11 mouse cellular contexts compared by ENCODE assay signal in genomic region chr11:76569436-76569835, GRCm38 (mm10). TPM values are rescaled to one million over a fixed set of nuclear protein-coding genes. Genes with fewer than 3 reads are reported as not detected.
DNase-seq lines count a peak whose midpoint lies in the region; ATAC-seq and TF ChIP-seq lines count a peak whose summit lies in the region.
"Had no signal": no experiment of that assay in that cellular context is flagged by ENCODE, and none has a peak within 500 bp of the region (broad histone marks: within the 10 kb centered on the region; RNA-seq: fewer than 3 reads in every experiment).

No protein-coding gene starts in this region.

- no peak for DNase-seq in intestine, embryonic 14.5 days (ENCODE audit: low spot score)
- DNase-seq in embryonic facial prominence, embryonic 10.5 days (ENCODE audit: low spot score): peak; percentile 14
- DNase-seq in midbrain, postnatal 0 days (ENCODE audit: low spot score): no peak
- DNase-seq in c-Kit-positive CD71-positive TER-119-positive erythroid progenitor cells, embryonic 14.5 days (ENCODE audit: low spot score): no peak
- DNase-seq: B cell, adult 2 months had no signal

- no peak overlapping the region for H3K9ac ChIP-seq in intestine, embryonic 14.5 days (ENCODE audit: low read length)
- no peak overlapping the region for H3K9ac ChIP-seq in intestine, embryonic 16.5 days (ENCODE audit: low read depth, low read length)
- peak overlapping the region; percentile 80 for H3K9ac ChIP-seq in hindbrain, embryonic 13.5 days
- peak overlapping the region; percentile 85 for H3K9ac ChIP-seq in midbrain, postnatal 0 days (replicated peaks; ENCODE audit: low read length, poor library complexity, severe bottlenecking)
- no peak overlapping the region for H3K9ac ChIP-seq in heart, embryonic 11.5 days (ENCODE audit: low read depth, low read length)
- H3K9ac ChIP-seq: heart, embryonic 13.5 days; lung, embryonic 15.5 days had no signal

- peak overlapping the region; percentile 98 for H3K4me2 ChIP-seq in intestine, embryonic 14.5 days (ENCODE audit: low read length)
- H3K4me2 ChIP-seq in intestine, embryonic 16.5 days (ENCODE audit: low read depth, low read length): no peak overlapping the region
- peak overlapping the region; percentile 94 for H3K4me2 ChIP-seq in hindbrain, embryonic 13.5 days
- peak overlapping the region; percentile 86 for H3K4me2 ChIP-seq in midbrain, postnatal 0 days (ENCODE audit: low read depth, low read length, poor library complexity, severe bottlenecking)
- no peak overlapping the region for H3K4me2 ChIP-seq in heart, embryonic 11.5 days

- 46% methylated on average over 3 of the region's 3 CpGs for WGBS in intestine, embryonic 14.5 days
- WGBS in intestine, embryonic 16.5 days: 54% methylated on average over 3 of the region's 3 CpGs
- WGBS in embryonic facial prominence, embryonic 10.5 days: 41% methylated on average over 3 of the region's 3 CpGs
- 33% methylated on average over 3 of the region's 3 CpGs for WGBS in hindbrain, embryonic 13.5 days
- 20% methylated on average over 3 of the region's 3 CpGs for WGBS in midbrain, postnatal 0 days
- 59% methylated on average over 3 of the region's 3 CpGs for WGBS in heart, embryonic 11.5 days (ENCODE audit: insufficient replicate concordance)

- no peaks in the 10 kb centered on the region for H3K27me3 ChIP-seq in intestine, embryonic 14.5 days (replicated peaks; ENCODE audit: control insufficient read depth, insufficient read depth, low read length)
- no peaks in the 10 kb centered on the region; the same call in 1 of the 2 replicates for H3K27me3 ChIP-seq in intestine, embryonic 16.5 days (replicated peaks; ENCODE audit: control insufficient read depth, insufficient read depth, low read length)
- H3K27me3 ChIP-seq in embryonic facial prominence, embryonic 10.5 days (replicated peaks; ENCODE audit: low read depth, poor library complexity, severe bottlenecking): peaks cover 62% of the 10 kb centered on the region
- H3K27me3 ChIP-seq in hindbrain, embryonic 13.5 days: peaks cover 3% of the 10 kb centered on the region; the same call in 1 of the 2 replicates
- no peaks in the 10 kb centered on the region for H3K27me3 ChIP-seq in midbrain, postnatal 0 days (ENCODE audit: insufficient read depth, low read length)
- H3K27me3 ChIP-seq in heart, embryonic 11.5 days (ENCODE audit: control insufficient read depth, insufficient read depth, low read length): peaks cover 11% of the 10 kb centered on the region

- ATAC-seq in intestine, embryonic 14.5 days (replicated peaks; ENCODE audit: low FRiP score, low TSS enrichment, low read depth): no peak
- ATAC-seq in intestine, embryonic 16.5 days: no peak
- ATAC-seq in hindbrain, embryonic 13.5 days (ENCODE audit: low FRiP score): no peak
- no peak for ATAC-seq in midbrain, postnatal 0 days (ENCODE audit: low FRiP score)
- no peak for ATAC-seq in heart, embryonic 11.5 days (replicated peaks; ENCODE audit: insufficient number of reproducible peaks, low FRiP score, low TSS enrichment)
- no peak for ATAC-seq in monocyte, adult 5-6 weeks (replicated peaks; ENCODE audit: insufficient number of reproducible peaks, low FRiP score, low TSS enrichment, poor library complexity, severe bottlenecking)

- TF ChIP-seq CTCF in midbrain, postnatal 0 days (IDR thresholded peaks at IDR 0.05): no peak

- H3K36me3 ChIP-seq in intestine, embryonic 14.5 days (ENCODE audit: control insufficient read depth, insufficient read depth, low read length): no peaks in the 10 kb centered on the region
- no peaks in the 10 kb centered on the region for H3K36me3 ChIP-seq in intestine, embryonic 16.5 days (ENCODE audit: control insufficient read depth, insufficient read depth, low read length)
- no peaks in the 10 kb centered on the region for H3K36me3 ChIP-seq in embryonic facial prominence, embryonic 10.5 days (replicated peaks)
- H3K36me3 ChIP-seq in hindbrain, embryonic 13.5 days: no peaks in the 10 kb centered on the region
- H3K36me3 ChIP-seq in midbrain, postnatal 0 days (ENCODE audit: insufficient read depth, low read length): no peaks in the 10 kb centered on the region
- no peaks in the 10 kb centered on the region for H3K36me3 ChIP-seq in heart, embryonic 11.5 days (ENCODE audit: control insufficient read depth, insufficient read depth, low read length)
- H3K36me3 ChIP-seq: heart, embryonic 13.5 days; lung, embryonic 15.5 days had no signal

- H3K27ac ChIP-seq in intestine, embryonic 14.5 days (ENCODE audit: low read depth): no peak overlapping the region
- no peak overlapping the region for H3K27ac ChIP-seq in intestine, embryonic 16.5 days (ENCODE audit: low read length)
- H3K27ac ChIP-seq in embryonic facial prominence, embryonic 10.5 days (replicated peaks): no peak overlapping the region
- peak overlapping the region; percentile 66 for H3K27ac ChIP-seq in hindbrain, embryonic 13.5 days
- H3K27ac ChIP-seq in midbrain, postnatal 0 days (ENCODE audit: low read depth, low read length): peak overlapping the region; percentile 27; the same call in 1 of the 2 replicates
- no peak overlapping the region for H3K27ac ChIP-seq in heart, embryonic 11.5 days (ENCODE audit: low read depth, low read length)
- H3K27ac ChIP-seq: heart, embryonic 13.5 days; lung, embryonic 15.5 days had no signal

- H3K4me1 ChIP-seq in intestine, embryonic 14.5 days (replicated peaks; ENCODE audit: control insufficient read depth, insufficient read depth, low read length): peaks cover 21% of the 10 kb centered on the region
- H3K4me1 ChIP-seq in intestine, embryonic 16.5 days (ENCODE audit: control insufficient read depth, insufficient read depth, low read length): peaks cover 10% of the 10 kb centered on the region
- H3K4me1 ChIP-seq in embryonic facial prominence, embryonic 10.5 days: peaks cover 75% of the 10 kb centered on the region
- peaks cover 53% of the 10 kb centered on the region for H3K4me1 ChIP-seq in hindbrain, embryonic 13.5 days (replicated peaks)
- H3K4me1 ChIP-seq in midbrain, postnatal 0 days (ENCODE audit: insufficient read depth, low read length): peaks cover 8% of the 10 kb centered on the region
- 0 out of 2 replicates have a peak, but pooled peaks cover 3% of the 10 kb centered on the region for H3K4me1 ChIP-seq in heart, embryonic 11.5 days (ENCODE audit: control insufficient read depth, insufficient read depth, low read length)

- 0 out of 2 replicates have a peak, but pooled peaks cover 4% of the 10 kb centered on the region for H3K9me3 ChIP-seq in intestine, embryonic 14.5 days (ENCODE audit: control insufficient read depth, low read length)
- no peaks in the 10 kb centered on the region for H3K9me3 ChIP-seq in intestine, embryonic 16.5 days (ENCODE audit: control insufficient read depth, low read length)
- no peaks in the 10 kb centered on the region for H3K9me3 ChIP-seq in embryonic facial prominence, embryonic 10.5 days
- no peaks in the 10 kb centered on the region for H3K9me3 ChIP-seq in hindbrain, embryonic 13.5 days
- H3K9me3 ChIP-seq in midbrain, postnatal 0 days (ENCODE audit: low read length): no peaks in the 10 kb centered on the region
- no peaks in the 10 kb centered on the region for H3K9me3 ChIP-seq in heart, embryonic 11.5 days (replicated peaks; ENCODE audit: control insufficient read depth, low read length)
- H3K9me3 ChIP-seq: heart, embryonic 13.5 days; lung, embryonic 15.5 days had no signal

- no peak overlapping the region for H3K4me3 ChIP-seq in intestine, embryonic 14.5 days (ENCODE audit: low read depth, low read length)
- no peak overlapping the region for H3K4me3 ChIP-seq in intestine, embryonic 16.5 days (ENCODE audit: low read length)
- peak overlapping the region; percentile 71 for H3K4me3 ChIP-seq in embryonic facial prominence, embryonic 10.5 days
- H3K4me3 ChIP-seq in hindbrain, embryonic 13.5 days: peak overlapping the region; percentile 61
- peak overlapping the region; percentile 55 for H3K4me3 ChIP-seq in midbrain, postnatal 0 days (ENCODE audit: low read depth, low read length)
- H3K4me3 ChIP-seq in heart, embryonic 11.5 days (ENCODE audit: low read depth, low read length): no peak overlapping the region

RNA-seq across cellular contexts. Expression of gene Abr, which starts 52.7 kb away (rescaled TPM):
- 41.1 and 44.3 TPM in 2 replicates for polyA plus RNA-seq in intestine, embryonic 14.5 days (2014; fragmentation: Nextera tagmentation; extraction: Ambion mirVana)
- 29.5 and 35.1 TPM in 2 replicates for polyA plus RNA-seq in intestine, embryonic 16.5 days (2015; fragmentation: Nextera tagmentation; extraction: Ambion mirVana)
- polyA plus RNA-seq in embryonic facial prominence, embryonic 10.5 days (2016; fragmentation: Nextera tagmentation; extraction: Ambion mirVana): 29.6 and 34.6 TPM in 2 replicates
- polyA plus RNA-seq in hindbrain, embryonic 13.5 days (2015; fragmentation: Nextera tagmentation; extraction: Ambion mirVana): 98.2 and 98.3 TPM in 2 replicates
- 243 and 250 TPM in 2 replicates for total RNA-seq in midbrain, postnatal 0 days (2014; rRNA removed)
- polyA plus RNA-seq in midbrain, postnatal 0 days (2015; fragmentation: Nextera tagmentation; extraction: Ambion mirVana): 99.4 and 102 TPM in 2 replicates
- polyA plus RNA-seq in heart, embryonic 11.5 days (2014; fragmentation: Nextera tagmentation; extraction: Ambion mirVana): 22.9 and 26.2 TPM in 2 replicates
- total RNA-seq in monocyte, adult 5-6 weeks (2017): 129 to 139 TPM (median 130 TPM) in 3 replicates

Comparison
In these comparisons a context has a peak if more than half of its experiments do, and no peak if none do; other contexts are left out.
1. H3K4me2 ChIP-seq: peak in intestine, embryonic 14.5 days (single experiment), hindbrain, embryonic 13.5 days (single experiment) and midbrain, postnatal 0 days (single experiment); none in intestine, embryonic 16.5 days (single experiment) and heart, embryonic 11.5 days (single experiment).
2. H3K27ac ChIP-seq: peak in hindbrain, embryonic 13.5 days (single experiment) and midbrain, postnatal 0 days (single experiment); none in intestine, embryonic 14.5 days (single experiment), intestine, embryonic 16.5 days (single experiment), embryonic facial prominence, embryonic 10.5 days (single experiment) and heart, embryonic 11.5 days (single experiment).
3. H3K4me3 ChIP-seq: peak in embryonic facial prominence, embryonic 10.5 days (single experiment), hindbrain, embryonic 13.5 days (single experiment) and midbrain, postnatal 0 days (single experiment); none in intestine, embryonic 14.5 days (single experiment), intestine, embryonic 16.5 days (single experiment) and heart, embryonic 11.5 days (single experiment).
4. H3K9ac ChIP-seq: peak in hindbrain, embryonic 13.5 days (single experiment) and midbrain, postnatal 0 days (single experiment); none in intestine, embryonic 14.5 days (single experiment), intestine, embryonic 16.5 days (single experiment) and heart, embryonic 11.5 days (single experiment).